Mouse (Mus musculus): ENCODE data around the gene Fam193a. TPM values are rescaled to one million over a fixed set of nuclear protein-coding genes. Genes with fewer than 3 reads are reported as not detected.

Gene Fam193a
- polyA plus RNA-seq, 1 experiment from 2014 or later = 15.2 TPM

GRCm38 (mm10) chr5:34514218-34514566, 144.5 kb downstream of the Fam193a start:
- Histone ChIP-seq H3K4me2 (peak overlapping the region; percentile 90), H3K27ac (replicated peaks) (no peak overlapping the region), H3K9me3 (peaks cover under 1% of the 10 kb centered on the region; the same call in 1 of the 2 replicates), H3K9ac (peak overlapping the region; percentile 41), H3K4me3 (peak overlapping the region; percentile 59), H3K4me1 (replicated peaks) (peaks cover 8% of the 10 kb centered on the region), H3K36me3 (no peaks in the 10 kb centered on the region), H3K27me3 (peaks cover 15% of the 10 kb centered on the region)
- peak; percentile 22; the same call in 1 of the 2 replicates for ATAC-seq (ENCODE audit: low read depth)
- 24% methylated on average over 7 of the region's 7 CpGs for whole genome bisulfite sequencing

- no peak overlapping the region for H3K4me3 ChIP-seq
- H3K27ac ChIP-seq (replicated peaks) = no peak overlapping the region
- H3K4me1 ChIP-seq (replicated peaks) = peaks cover 8% of the 10 kb centered on the region
- H3K36me3 ChIP-seq = no peaks in the 10 kb centered on the region
- no peak overlapping the region for H3K4me2 ChIP-seq
- no peak overlapping the region for H3K9ac ChIP-seq
- ATAC-seq (ENCODE audit: low read depth) = no peak
- no peaks in the 10 kb centered on the region for H3K9me3 ChIP-seq
- H3K27me3 ChIP-seq = peaks cover 15% of the 10 kb centered on the region
Observed at GRCm38 (mm10) chr5:34515096-34515495, 145.4 kb downstream of the Fam193a start.

- no peak overlapping the region for H3K9ac ChIP-seq
- no peak overlapping the region for H3K4me2 ChIP-seq
- H3K27ac ChIP-seq (replicated peaks) = no peak overlapping the region
- H3K4me3 ChIP-seq = no peak overlapping the region
- peaks cover 7% of the 10 kb centered on the region for H3K4me1 ChIP-seq (replicated peaks)
- WGBS = 24% methylated on average over 3 of the region's 3 CpGs
- no peaks in the 10 kb centered on the region for H3K9me3 ChIP-seq
- H3K27me3 ChIP-seq = peaks cover 6% of the 10 kb centered on the region
- no peaks in the 10 kb centered on the region for H3K36me3 ChIP-seq
- no peak for ATAC-seq (ENCODE audit: low read depth)
Observed at GRCm38 (mm10) chr5:34517913-34518312, 148.2 kb downstream of the Fam193a start.

GRCm38 (mm10) chr5:34519389-34519910, 149.7 kb downstream of the Fam193a start:
- 86% methylated on average over 9 of the region's 9 CpGs for WGBS
- Histone ChIP-seq H3K27ac (replicated peaks) (no peak overlapping the region), H3K4me3 (no peak overlapping the region), H3K9me3 (no peaks in the 10 kb centered on the region), H3K36me3 (no peaks in the 10 kb centered on the region), H3K4me1 (replicated peaks) (no peaks in the 10 kb centered on the region), H3K4me2 (no peak overlapping the region), H3K9ac (no peak overlapping the region), H3K27me3 (peaks cover 3% of the 10 kb centered on the region; the same call in 1 of the 2 replicates)
- ATAC-seq (ENCODE audit: low read depth) = no peak

GRCm38 (mm10) chr5:34520458-34521209, 150.9 kb downstream of the Fam193a start:
- H3K4me3 ChIP-seq = no peak overlapping the region
- no peaks in the 10 kb centered on the region for H3K9me3 ChIP-seq
- peaks cover 2% of the 10 kb centered on the region; the same call in 1 of the 2 replicates for H3K4me1 ChIP-seq (replicated peaks)
- no peak overlapping the region for H3K27ac ChIP-seq (replicated peaks)
- no peak overlapping the region for H3K4me2 ChIP-seq
- WGBS = 77% methylated on average over 11 of the region's 11 CpGs
- H3K27me3 ChIP-seq = no peaks in the 10 kb centered on the region; the same call in 1 of the 2 replicates
- H3K36me3 ChIP-seq = no peaks in the 10 kb centered on the region
- no peak for ATAC-seq (ENCODE audit: low read depth)
- no peak overlapping the region for H3K9ac ChIP-seq

GRCm38 (mm10) chr5:34521337-34521736, 151.6 kb downstream of the Fam193a start:
- Histone ChIP-seq H3K27ac (replicated peaks) (no peak overlapping the region), H3K4me2 (no peak overlapping the region), H3K36me3 (no peaks in the 10 kb centered on the region), H3K27me3 (peaks cover 6% of the 10 kb centered on the region), H3K9me3 (no peaks in the 10 kb centered on the region), H3K9ac (no peak overlapping the region), H3K4me1 (replicated peaks) (peaks cover 8% of the 10 kb centered on the region; the same call in 1 of the 2 replicates), H3K4me3 (no peak overlapping the region)
- ATAC-seq (ENCODE audit: low read depth) = no peak
- WGBS = 91% methylated on average over 3 of the region's 3 CpGs

- Histone ChIP-seq H3K4me3 (no peak overlapping the region), H3K4me2 (no peak overlapping the region), H3K27me3 (peaks cover 11% of the 10 kb centered on the region), H3K4me1 (replicated peaks) (peaks cover 8% of the 10 kb centered on the region; the same call in 1 of the 2 replicates), H3K27ac (replicated peaks) (no peak overlapping the region), H3K9ac (no peak overlapping the region), H3K36me3 (no peaks in the 10 kb centered on the region), H3K9me3 (no peaks in the 10 kb centered on the region)
- ATAC-seq (ENCODE audit: low read depth) = no peak
- WGBS = 55% methylated on average over 4 of the region's 4 CpGs
Observed at GRCm38 (mm10) chr5:34523958-34524485, 154.3 kb downstream of the Fam193a start.

- no peak overlapping the region for H3K27ac ChIP-seq (replicated peaks)
- H3K9me3 ChIP-seq = no peaks in the 10 kb centered on the region
- ATAC-seq (ENCODE audit: low read depth) = no peak
- H3K27me3 ChIP-seq = peaks cover 11% of the 10 kb centered on the region
- H3K4me2 ChIP-seq = no peak overlapping the region
- no peak overlapping the region for H3K4me3 ChIP-seq
- H3K9ac ChIP-seq = no peak overlapping the region
- peaks cover 8% of the 10 kb centered on the region; the same call in 1 of the 2 replicates for H3K4me1 ChIP-seq (replicated peaks)
- no peaks in the 10 kb centered on the region for H3K36me3 ChIP-seq
Observed at GRCm38 (mm10) chr5:34524511-34524910, 154.8 kb downstream of the Fam193a start.

GRCm38 (mm10) chr5:34525663-34526476, 156.1 kb downstream of the Fam193a start, which contains the start of gene Sh3bp2:
Gene Sh3bp2, plus strand, starts transcription at chr5:34525838.
- Histone ChIP-seq H3K36me3 (no peaks in the 10 kb centered on the region), H3K4me1 (replicated peaks) (peaks cover 8% of the 10 kb centered on the region; the same call in 1 of the 2 replicates), H3K4me2 (peak within 1 kb of the TSS; percentile 65), H3K27ac (replicated peaks) (no peak within 1 kb of the TSS), H3K9ac (peak within 1 kb of the TSS; percentile 64), H3K9me3 (no peaks in the 10 kb centered on the region), H3K27me3 (peaks cover 11% of the 10 kb centered on the region), H3K4me3 (peak within 1 kb of the TSS; percentile 44)
- 3% methylated on average over 38 of the region's 38 CpGs for WGBS
- ATAC-seq (ENCODE audit: low read depth) = peak; percentile 91

GRCm38 (mm10) chr5:34526477-34526775, 156.7 kb downstream of the Fam193a start:
- peak overlapping the region; percentile 65; the same call in 1 of the 2 replicates for H3K4me2 ChIP-seq
- 40% methylated on average over 5 of the region's 5 CpGs for WGBS
- no peak overlapping the region for H3K4me3 ChIP-seq

GRCm38 (mm10) chr5:34527352-34527751, 157.6 kb downstream of the Fam193a start:
- no peak overlapping the region for H3K9ac ChIP-seq
- no peak overlapping the region for H3K4me3 ChIP-seq
- no peak for ATAC-seq (ENCODE audit: low read depth)
- H3K4me1 ChIP-seq (replicated peaks) = peaks cover 8% of the 10 kb centered on the region; the same call in 1 of the 2 replicates
- 77% methylated on average over 2 of the region's 2 CpGs for WGBS
- no peak overlapping the region for H3K27ac ChIP-seq (replicated peaks)
- H3K9me3 ChIP-seq = no peaks in the 10 kb centered on the region
- H3K4me2 ChIP-seq = no peak overlapping the region
- H3K36me3 ChIP-seq = no peaks in the 10 kb centered on the region
- H3K27me3 ChIP-seq = peaks cover 11% of the 10 kb centered on the region

More at GRCm38 (mm10) chr5:34526477-34526775, 156.7 kb downstream of the Fam193a start:
- Histone ChIP-seq H3K36me3 (no peaks in the 10 kb centered on the region), H3K4me1 (replicated peaks) (peaks cover 8% of the 10 kb centered on the region; the same call in 1 of the 2 replicates), H3K27ac (replicated peaks) (no peak overlapping the region), H3K9ac (no peak overlapping the region), H3K27me3 (peaks cover 11% of the 10 kb centered on the region), H3K9me3 (no peaks in the 10 kb centered on the region)
- ATAC-seq (ENCODE audit: low read depth) = no peak

GRCm38 (mm10) chr5:34528724-34529123, 159.0 kb downstream of the Fam193a start:
- Histone ChIP-seq H3K36me3 (no peaks in the 10 kb centered on the region), H3K4me3 (no peak overlapping the region), H3K27me3 (peaks cover 11% of the 10 kb centered on the region), H3K9me3 (no peaks in the 10 kb centered on the region), H3K4me1 (replicated peaks) (peaks cover 8% of the 10 kb centered on the region; the same call in 1 of the 2 replicates), H3K4me2 (no peak overlapping the region), H3K9ac (no peak overlapping the region), H3K27ac (replicated peaks) (no peak overlapping the region)
- no peak for ATAC-seq (ENCODE audit: low read depth)
- WGBS = 83% methylated on average over 5 of the region's 5 CpGs
